Mouse (Mus musculus): ENCODE results near the gene Agpat2. TPM values are rescaled to one million over a fixed set of nuclear protein-coding genes. Genes with fewer than 3 reads are reported as not detected.

The Agpat2 gene
- polyA plus RNA-seq, 1 experiment from 2014 or later, result 28.9 TPM

DNA sequence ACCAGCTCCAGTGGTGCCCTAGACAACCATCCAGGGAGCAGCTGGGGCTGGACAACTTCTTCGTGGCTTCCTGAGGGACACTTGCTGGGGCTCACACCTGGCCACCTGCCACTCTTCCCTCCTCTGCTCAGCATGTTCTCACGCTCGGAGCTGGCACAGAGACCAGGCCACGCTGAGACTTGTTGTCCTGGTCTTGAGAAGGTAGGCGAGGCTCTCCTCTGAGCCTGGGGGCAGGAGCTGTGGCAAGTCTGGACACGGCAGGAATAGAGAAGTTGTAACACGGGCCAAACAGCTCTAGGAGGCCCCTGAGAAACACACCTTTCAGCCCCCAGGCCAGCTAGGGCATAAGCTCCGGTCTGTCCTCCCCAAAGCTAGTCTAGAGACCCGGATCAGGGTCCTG lies 50.3 kb downstream of the Agpat2 start:
- Histone ChIP-seq H3K27me3 (ENCODE audit: insufficient read depth, poor library complexity, severe bottlenecking) (peaks cover 18% of the 10 kb centered on the region; the same call in 1 of the 2 replicates), H3K36me3 (no peaks in the 10 kb centered on the region), H3K9me3 (no peaks in the 10 kb centered on the region), H3K27ac (no peak overlapping the region), H3K4me3 (no peak overlapping the region), H3K4me1 (peaks cover 47% of the 10 kb centered on the region)
- WGBS, result 76% methylated on average over 9 of the region's 9 CpGs
- no peak for DNase-seq (ENCODE audit: low spot score)

DNA sequence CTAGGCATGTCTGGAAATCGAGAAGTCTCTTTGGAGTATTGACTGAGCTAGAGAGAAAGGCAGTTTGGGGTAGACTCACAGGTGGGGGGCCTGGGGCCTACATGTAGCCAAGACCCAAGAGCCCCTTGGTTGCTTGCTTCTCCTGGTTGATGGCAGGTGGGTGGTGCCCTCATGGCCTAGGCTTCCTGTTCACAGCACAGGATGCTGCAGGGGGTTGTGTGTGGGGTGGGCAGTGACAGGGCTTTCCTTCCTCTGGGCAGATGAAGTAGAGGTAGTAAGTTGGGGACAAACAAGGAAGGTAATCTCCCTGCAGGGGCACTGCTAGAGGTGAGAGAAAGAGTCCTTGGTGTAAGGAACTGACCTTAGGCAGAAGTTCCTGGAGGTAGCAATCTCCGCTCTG lies 52.2 kb downstream of the Agpat2 start:
- no peaks in the 10 kb centered on the region for H3K36me3 ChIP-seq
- no peak overlapping the region for H3K27ac ChIP-seq
- no peak for DNase-seq (ENCODE audit: low spot score)
- peaks cover 18% of the 10 kb centered on the region for H3K27me3 ChIP-seq (ENCODE audit: insufficient read depth, poor library complexity, severe bottlenecking)
- H3K9me3 ChIP-seq, result no peaks in the 10 kb centered on the region
- H3K4me1 ChIP-seq, result peaks cover 51% of the 10 kb centered on the region
- 93% methylated on average over 2 of the region's 2 CpGs for WGBS
- no peak overlapping the region for H3K4me3 ChIP-seq

DNA sequence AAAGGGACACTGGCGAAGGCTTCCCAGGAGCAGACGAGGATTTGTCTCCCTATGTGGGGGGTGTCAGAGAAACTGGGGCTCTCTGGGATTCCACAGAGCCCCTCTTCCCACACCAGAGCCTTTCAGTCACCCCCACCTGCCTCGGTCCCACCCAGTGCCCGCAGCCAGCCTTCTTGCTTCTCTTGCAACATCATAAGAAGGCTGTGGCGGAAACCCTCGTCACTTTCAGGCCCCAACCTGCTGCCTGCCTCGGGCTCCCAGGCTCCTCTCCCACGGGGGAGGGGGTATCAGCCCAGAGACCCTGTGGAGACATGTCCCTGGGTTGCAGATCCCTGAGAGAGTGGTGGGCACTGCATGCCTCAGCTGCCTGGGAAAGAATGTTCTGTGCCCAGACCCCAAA lies 52.8 kb downstream of the Agpat2 start:
- no peak for DNase-seq (ENCODE audit: low spot score)
- no peaks in the 10 kb centered on the region for H3K36me3 ChIP-seq
- no peak overlapping the region for H3K4me3 ChIP-seq
- peak overlapping the region; percentile 56; the same call in 1 of the 2 replicates for H3K27ac ChIP-seq
- WGBS, result 76% methylated on average over 8 of the region's 8 CpGs
- peaks cover 47% of the 10 kb centered on the region for H3K4me1 ChIP-seq
- H3K9me3 ChIP-seq, result no peaks in the 10 kb centered on the region
- peaks cover 18% of the 10 kb centered on the region for H3K27me3 ChIP-seq (ENCODE audit: insufficient read depth, poor library complexity, severe bottlenecking)

DNA sequence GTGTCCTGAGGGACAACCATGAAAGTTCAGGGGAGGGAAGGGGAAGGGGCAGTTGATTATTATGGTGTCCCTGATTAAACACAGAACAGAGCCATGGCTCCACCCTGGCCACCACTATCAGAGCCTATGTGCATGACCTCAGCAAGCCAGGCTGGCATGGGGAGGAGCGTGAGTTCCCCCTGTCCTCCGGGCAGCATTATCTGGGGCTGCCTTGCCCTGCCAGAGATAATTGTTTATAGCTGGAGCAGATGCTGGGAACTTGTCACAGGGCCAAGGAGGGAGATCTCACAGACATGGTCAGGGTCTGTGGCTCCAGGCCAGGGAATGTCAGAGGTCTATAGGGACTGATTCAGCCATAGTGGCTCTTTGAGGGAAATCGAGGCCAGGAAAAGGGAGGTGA lies 53.4 kb downstream of the Agpat2 start:
- Histone ChIP-seq H3K36me3 (no peaks in the 10 kb centered on the region), H3K4me3 (no peak overlapping the region), H3K27ac (no peak overlapping the region), H3K27me3 (ENCODE audit: insufficient read depth, poor library complexity, severe bottlenecking) (peaks cover 18% of the 10 kb centered on the region), H3K9me3 (no peaks in the 10 kb centered on the region), H3K4me1 (peaks cover 40% of the 10 kb centered on the region)
- no peak for DNase-seq (ENCODE audit: low spot score)
- WGBS, result 47% methylated on average over 3 of the region's 3 CpGs

DNA sequence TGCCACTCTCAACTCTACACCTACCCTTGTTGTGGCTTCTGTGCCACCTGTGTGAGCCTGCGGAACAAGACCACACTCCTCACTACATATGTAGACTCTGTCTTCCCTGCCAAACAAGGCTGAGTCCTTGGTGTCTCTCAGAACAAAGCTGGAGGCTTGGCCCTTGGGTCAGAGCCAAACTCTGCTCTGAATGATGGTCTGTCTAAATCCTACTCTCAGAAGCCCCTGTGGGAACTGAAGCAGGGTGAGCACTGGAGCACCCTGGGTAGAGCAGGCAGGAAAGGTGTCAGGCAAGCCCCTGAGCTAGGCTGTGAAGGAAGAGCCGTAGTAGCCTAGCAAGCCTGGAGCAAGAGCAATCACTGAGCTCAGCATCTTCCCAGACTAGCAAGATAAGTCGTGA lies 54.0 kb downstream of the Agpat2 start:
- Histone ChIP-seq H3K27ac (peak overlapping the region; percentile 31; the same call in 1 of the 2 replicates), H3K27me3 (ENCODE audit: insufficient read depth, poor library complexity, severe bottlenecking) (peaks cover 18% of the 10 kb centered on the region), H3K4me3 (no peak overlapping the region), H3K4me1 (peaks cover 40% of the 10 kb centered on the region), H3K36me3 (no peaks in the 10 kb centered on the region), H3K9me3 (no peaks in the 10 kb centered on the region)
- no peak for DNase-seq (ENCODE audit: low spot score)
- 50% methylated on average over 3 of the region's 3 CpGs for WGBS

DNA sequence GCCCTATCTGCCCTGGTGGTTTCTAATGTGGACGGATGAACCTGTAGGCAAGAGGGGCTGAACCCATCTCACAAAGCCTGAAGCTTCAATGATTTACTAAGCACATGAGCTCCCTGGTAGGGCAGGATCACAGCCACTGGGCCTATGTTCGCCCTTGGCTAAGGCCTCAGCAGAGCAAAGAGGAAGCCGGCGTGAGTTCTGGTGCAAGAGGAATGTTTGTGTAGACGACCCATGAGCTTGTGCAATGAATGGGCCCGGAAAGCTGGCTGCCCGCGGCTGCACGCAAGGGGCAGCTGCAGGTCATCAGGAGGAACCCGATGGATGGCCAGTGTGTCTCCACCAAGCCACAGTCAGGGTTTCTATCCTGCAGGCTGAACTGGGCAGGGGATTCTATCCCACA lies 54.4 kb downstream of the Agpat2 start:
- 64% methylated on average over 10 of the region's 10 CpGs for WGBS
- no peak for DNase-seq (ENCODE audit: low spot score)
- Histone ChIP-seq H3K36me3 (no peaks in the 10 kb centered on the region), H3K27ac (0 out of 2 replicates have a peak overlapping the region, but pooled peaks have one; percentile 31), H3K27me3 (ENCODE audit: insufficient read depth, poor library complexity, severe bottlenecking) (peaks cover 15% of the 10 kb centered on the region), H3K9me3 (no peaks in the 10 kb centered on the region), H3K4me3 (no peak overlapping the region), H3K4me1 (peaks cover 37% of the 10 kb centered on the region)

DNA sequence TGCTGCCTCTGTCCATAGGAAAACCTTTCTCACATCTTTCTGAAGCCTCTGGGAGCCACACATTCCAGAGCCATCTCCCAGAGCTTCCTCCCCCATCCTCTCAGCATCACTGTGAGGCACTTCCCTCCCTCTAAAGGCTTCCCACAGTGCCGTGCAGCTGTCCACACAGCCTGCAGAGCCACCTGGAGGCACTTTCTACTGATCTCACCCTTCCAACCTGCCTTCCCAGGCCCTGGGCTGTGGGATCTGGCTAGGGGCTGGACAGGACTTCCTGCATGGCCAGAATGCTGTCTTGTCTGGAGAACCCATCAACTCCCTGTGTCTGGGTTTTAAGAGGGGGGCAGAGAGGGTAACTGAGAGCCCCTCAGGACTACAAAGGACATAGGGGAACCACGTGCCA lies 56.7 kb downstream of the Agpat2 start:
- WGBS, result 30% methylated on average over 2 of the region's 2 CpGs
- peaks cover 5% of the 10 kb centered on the region for H3K27me3 ChIP-seq (ENCODE audit: insufficient read depth, poor library complexity, severe bottlenecking)
- H3K27ac ChIP-seq, result 0 out of 2 replicates have a peak overlapping the region, but pooled peaks have one; percentile 10
- DNase-seq (ENCODE audit: low spot score), result no peak
- H3K9me3 ChIP-seq, result no peaks in the 10 kb centered on the region
- H3K36me3 ChIP-seq, result no peaks in the 10 kb centered on the region
- peaks cover 51% of the 10 kb centered on the region for H3K4me1 ChIP-seq
- H3K4me3 ChIP-seq, result no peak overlapping the region

DNA sequence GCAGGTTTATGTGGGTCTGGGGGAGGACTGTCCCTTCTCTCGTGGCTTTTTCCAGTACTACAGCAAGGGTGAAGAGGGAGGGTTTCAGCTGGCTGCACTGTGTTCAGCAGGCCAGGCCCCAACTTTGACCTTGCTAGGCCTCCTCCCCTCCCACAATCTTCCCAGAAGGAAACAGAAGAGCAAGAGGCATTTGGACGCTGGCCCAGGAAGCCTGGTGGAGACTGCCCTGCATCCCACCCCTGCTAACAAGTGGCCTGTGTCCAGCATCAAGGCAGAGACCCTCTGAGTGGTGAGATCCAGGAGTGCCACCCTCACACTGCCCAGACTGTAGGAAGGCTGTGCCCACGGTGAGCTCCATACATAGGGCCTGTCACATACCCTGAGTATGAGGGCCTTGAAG lies 60.0 kb downstream of the Agpat2 start:
- Histone ChIP-seq H3K27ac (peak overlapping the region; percentile 13; the same call in 1 of the 2 replicates), H3K4me1 (peaks cover 38% of the 10 kb centered on the region), H3K4me3 (no peak overlapping the region), H3K9me3 (no peaks in the 10 kb centered on the region), H3K36me3 (no peaks in the 10 kb centered on the region), H3K27me3 (ENCODE audit: insufficient read depth, poor library complexity, severe bottlenecking) (no peaks in the 10 kb centered on the region; the same call in none of the 2 replicates)
- 50% methylated on average over 3 of the region's 3 CpGs for WGBS
- no peak for DNase-seq (ENCODE audit: low spot score)

DNA sequence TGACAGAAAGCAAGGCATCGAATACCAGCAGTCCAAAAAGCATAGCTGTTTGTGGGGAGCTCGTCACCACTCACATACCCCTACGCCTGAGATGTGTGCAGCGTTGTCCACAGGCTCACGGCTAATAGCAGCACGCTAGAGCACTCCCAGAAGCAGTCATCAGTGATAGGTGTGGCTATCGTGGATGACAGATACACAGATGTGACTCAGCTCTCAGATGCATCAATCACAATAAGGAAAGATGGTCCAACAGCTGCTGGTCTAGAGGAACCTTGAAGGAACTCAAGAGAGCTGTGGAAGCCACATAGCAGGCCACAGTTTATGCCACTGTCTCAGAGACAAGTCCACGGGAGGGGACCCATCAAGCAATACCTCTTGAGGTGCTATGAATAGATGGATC lies 60.4 kb downstream of the Agpat2 start:
- H3K36me3 ChIP-seq, result no peaks in the 10 kb centered on the region
- no peak overlapping the region for H3K4me3 ChIP-seq
- no peak for DNase-seq (ENCODE audit: low spot score)
- H3K9me3 ChIP-seq, result no peaks in the 10 kb centered on the region
- 0 out of 2 replicates have a peak overlapping the region, but pooled peaks have one; percentile 13 for H3K27ac ChIP-seq
- no peaks in the 10 kb centered on the region; the same call in none of the 2 replicates for H3K27me3 ChIP-seq (ENCODE audit: insufficient read depth, poor library complexity, severe bottlenecking)
- H3K4me1 ChIP-seq, result peaks cover 41% of the 10 kb centered on the region
- 67% methylated on average over 8 of the region's 8 CpGs for WGBS

DNA sequence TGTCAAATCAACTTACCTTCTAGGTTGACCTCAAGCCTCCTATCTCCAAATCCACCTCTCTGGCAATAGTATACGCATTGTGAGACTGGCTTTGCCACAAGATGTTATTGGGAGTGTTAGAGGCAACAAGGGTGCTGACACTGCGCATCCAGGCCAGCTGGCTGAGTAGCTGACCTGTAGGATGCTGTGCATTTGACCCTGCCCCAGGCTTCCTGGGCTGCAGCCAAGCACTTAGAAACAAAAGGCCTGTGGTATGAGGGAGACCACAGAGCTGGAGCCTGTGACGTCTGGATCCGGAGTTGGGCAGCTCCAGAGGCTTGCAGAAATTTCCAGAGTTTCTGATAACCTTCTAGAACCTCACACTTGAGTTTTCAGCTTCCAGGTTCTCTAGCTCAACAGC lies 61.1 kb downstream of the Agpat2 start:
- 65% methylated on average over 4 of the region's 4 CpGs for whole genome bisulfite sequencing
- Histone ChIP-seq H3K27me3 (ENCODE audit: insufficient read depth, poor library complexity, severe bottlenecking) (no peaks in the 10 kb centered on the region; the same call in none of the 2 replicates), H3K9me3 (no peaks in the 10 kb centered on the region), H3K4me3 (no peak overlapping the region), H3K36me3 (no peaks in the 10 kb centered on the region), H3K27ac (peak overlapping the region; percentile 24; the same call in 1 of the 2 replicates), H3K4me1 (peaks cover 47% of the 10 kb centered on the region)
- no peak for DNase-seq (ENCODE audit: low spot score)

MicroRNAs within 50 kb of the gene (microRNA counts, 519-probe panel; counts per million panel counts)
- microRNA mmu-miR-126-3p, result 9,889 counts per million, percentile 98 among the panel's probes with 10 or more counts
- 5,842 counts per million, percentile 54 among the panel's probes with 10 or more counts for microRNA mmu-miR-126-5p

Small RNAs within 50 kb of the gene (microRNA-seq; reads per million reads assigned to microRNA genes)
- gene Mir126a (4.3 reads per million, percentile 12 among the genes with 10 or more reads in this experiment), gene Mir126b (not detected)

Other genes with a start within 250 kb of the Agpat2 start
- 0.31 and 0.62 TPM in 2 replicates for gene Card9, start 243.5 kb downstream of the Agpat2 start, polyA plus RNA-seq (2016; fragmentation: Nextera tagmentation; extraction: Ambion mirVana)
- gene Snapc4, start 223.8 kb downstream of the Agpat2 start, polyA plus RNA-seq (2016; fragmentation: Nextera tagmentation; extraction: Ambion mirVana), result 27.1 and 31.7 TPM in 2 replicates
- 94.7 and 113 TPM in 2 replicates for gene Entr1, start 215.1 kb downstream of the Agpat2 start, polyA plus RNA-seq (2016; fragmentation: Nextera tagmentation; extraction: Ambion mirVana)
- 153 and 171 TPM in 2 replicates for gene Pmpca, start 215.1 kb downstream of the Agpat2 start, polyA plus RNA-seq (2016; fragmentation: Nextera tagmentation; extraction: Ambion mirVana)
- 20.5 and 22.7 TPM in 2 replicates for gene Inpp5e, start 195.2 kb downstream of the Agpat2 start, polyA plus RNA-seq (2016; fragmentation: Nextera tagmentation; extraction: Ambion mirVana)
- gene Sec16a, start 159.2 kb downstream of the Agpat2 start, polyA plus RNA-seq (2016; fragmentation: Nextera tagmentation; extraction: Ambion mirVana), result 24.7 and 26.4 TPM in 2 replicates
- 13.2 and 16.6 TPM in 2 replicates for gene Notch1, start 87.8 kb downstream of the Agpat2 start, polyA plus RNA-seq (2016; fragmentation: Nextera tagmentation; extraction: Ambion mirVana)
- 164 and 186 TPM in 2 replicates for gene Egfl7, start 24.4 kb downstream of the Agpat2 start, polyA plus RNA-seq (2016; fragmentation: Nextera tagmentation; extraction: Ambion mirVana)
- gene Gm20532, start 17.8 kb downstream of the Agpat2 start, polyA plus RNA-seq (2016; fragmentation: Nextera tagmentation; extraction: Ambion mirVana), result not detected in 2 replicates
- 15.7 and 18.2 TPM in 2 replicates for gene Fam69b, start 24.0 kb upstream of the Agpat2 start, polyA plus RNA-seq (2016; fragmentation: Nextera tagmentation; extraction: Ambion mirVana)
- gene Lcn4, start 66.9 kb upstream of the Agpat2 start, polyA plus RNA-seq (2016; fragmentation: Nextera tagmentation; extraction: Ambion mirVana), result not detected in 2 replicates